In the genomic region with DNA sequence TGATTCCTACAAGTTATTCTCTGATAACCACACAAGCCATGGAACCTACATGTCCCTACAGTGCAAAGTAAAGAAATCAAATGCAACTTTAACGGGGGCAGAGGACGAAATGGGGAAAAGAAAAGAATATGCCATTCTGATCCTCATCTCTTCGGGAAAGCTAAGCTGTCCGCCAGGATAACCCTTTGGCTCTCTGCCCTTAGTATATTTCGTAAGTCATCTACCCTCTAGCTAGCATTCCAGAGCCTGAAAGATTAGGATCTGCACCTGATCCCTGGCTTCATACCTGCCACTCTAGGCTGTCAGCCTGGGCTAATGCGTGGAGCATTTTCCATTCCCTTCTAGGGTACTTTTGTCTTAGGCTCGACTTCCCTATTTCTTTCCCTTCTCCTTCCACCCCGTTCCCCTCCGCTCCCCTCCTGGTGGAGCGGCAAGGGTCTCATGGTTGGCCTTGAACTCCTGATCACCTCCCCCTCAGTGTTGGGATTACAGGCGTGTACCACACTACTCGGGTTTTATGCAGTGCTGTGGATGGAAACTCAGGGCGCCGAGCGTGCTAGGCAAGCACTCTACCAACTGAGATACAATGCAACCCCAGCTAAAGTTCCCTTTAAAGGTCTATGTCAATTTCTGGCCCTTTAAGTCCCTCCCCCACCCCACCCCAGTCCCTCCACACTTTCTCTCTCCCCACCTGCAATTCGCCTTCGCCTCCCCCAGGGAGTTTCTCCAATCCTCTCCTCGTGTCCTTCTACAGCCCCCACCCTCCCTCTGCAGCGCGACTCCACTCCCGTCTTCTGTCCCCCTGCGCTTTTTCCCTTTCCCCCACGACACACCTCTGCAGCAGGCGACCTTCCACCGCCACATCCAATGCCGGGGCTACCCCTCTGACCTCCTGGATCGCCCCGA, we compare ENCODE assay signal across 7 mouse cellular contexts. TPM values are rescaled to one million over a fixed set of nuclear protein-coding genes. Genes with fewer than 3 reads are reported as not detected.
DNase-seq lines count a peak whose midpoint lies in the region; ATAC-seq and TF ChIP-seq lines count a peak whose summit lies in the region.

No protein-coding gene starts in this region.

- peaks cover 35% of the 10 kb centered on the region for H3K36me3 ChIP-seq in megakaryocyte, embryonic 14.5 days (replicated peaks; ENCODE audit: low read length)
- H3K36me3 ChIP-seq in heart, embryonic 16.5 days (ENCODE audit: control insufficient read depth, insufficient read depth), result no peaks in the 10 kb centered on the region
- H3K36me3 ChIP-seq in limb, embryonic 14.5 days (ENCODE audit: control insufficient read depth, insufficient read depth, low read length), result no peaks in the 10 kb centered on the region
- no peaks in the 10 kb centered on the region for H3K36me3 ChIP-seq in neural tube, embryonic 11.5 days (ENCODE audit: control insufficient read depth, insufficient read depth, low read length)

- H3K4me3 ChIP-seq in megakaryocyte, embryonic 14.5 days (replicated peaks), result peak overlapping the region; percentile 98
- H3K4me3 ChIP-seq in heart, embryonic 16.5 days (ENCODE audit: low read length), result peak overlapping the region; percentile 87
- peak overlapping the region; percentile 71 for H3K4me3 ChIP-seq in limb, embryonic 14.5 days (replicated peaks; ENCODE audit: low read length)
- peak overlapping the region; percentile 71 for H3K4me3 ChIP-seq in neural tube, embryonic 11.5 days (ENCODE audit: low read depth, low read length)

- H3K9me3 ChIP-seq in megakaryocyte, embryonic 14.5 days, result no peaks in the 10 kb centered on the region
- H3K9me3 ChIP-seq in heart, embryonic 16.5 days (replicated peaks; ENCODE audit: control insufficient read depth, low read length), result no peaks in the 10 kb centered on the region
- no peaks in the 10 kb centered on the region for H3K9me3 ChIP-seq in limb, embryonic 14.5 days (ENCODE audit: control insufficient read depth, low read length)
- H3K9me3 ChIP-seq in neural tube, embryonic 11.5 days (ENCODE audit: control insufficient read depth, low read length), result no peaks in the 10 kb centered on the region

- H3K27ac ChIP-seq in heart, embryonic 16.5 days (ENCODE audit: low read length), result peak overlapping the region; percentile 84
- H3K27ac ChIP-seq in limb, embryonic 14.5 days (replicated peaks; ENCODE audit: low read depth, low read length), result no peak overlapping the region
- H3K27ac ChIP-seq in neural tube, embryonic 11.5 days (ENCODE audit: low read depth, low read length), result peak overlapping the region; percentile 49; the same call in 1 of the 2 replicates

- DNase-seq in brain, embryonic 14.5 days (ENCODE audit: low read depth), result peak; percentile 30
- no peak for DNase-seq in limb, embryonic 14.5 days (ENCODE audit: low spot score)
- peak; percentile 18 for DNase-seq in neural tube, embryonic 11.5 days (ENCODE audit: low spot score)
- DNase-seq in ovary, adult 18-20 months (ENCODE audit: low spot score), result no peak

- ATAC-seq in megakaryocyte, adult 5-6 weeks (ENCODE audit: poor library complexity, severe bottlenecking), result no peak
- peak; percentile 2; the same call in 1 of the 2 replicates for ATAC-seq in heart, embryonic 16.5 days (replicated peaks; ENCODE audit: extremely low read depth, insufficient read depth, low FRiP score)
- no peak for ATAC-seq in limb, embryonic 14.5 days (ENCODE audit: low FRiP score, low read depth)
- peak; percentile 38; the same call in 1 of the 2 replicates for ATAC-seq in neural tube, embryonic 11.5 days (ENCODE audit: insufficient read depth, low FRiP score, low TSS enrichment)

- TF ChIP-seq POLR2A in brain, embryonic 14.5 days (IDR thresholded peaks at IDR 0.05; ENCODE audit: borderline replicate concordance, extremely low read depth, insufficient read depth, insufficient read length, poor library complexity, severe bottlenecking), result no peak
- TF ChIP-seq POLR2A in limb, embryonic 14.5 days (IDR thresholded peaks at IDR 0.05; ENCODE audit: borderline replicate concordance, extremely low read depth, insufficient read depth, insufficient read length), result no peak

- H3K4me2 ChIP-seq in heart, embryonic 16.5 days (ENCODE audit: low read depth, low read length), result peak overlapping the region; percentile 96
- peak overlapping the region; percentile 96 for H3K4me2 ChIP-seq in limb, embryonic 14.5 days (replicated peaks; ENCODE audit: low read depth, low read length, severe bottlenecking)
- H3K4me2 ChIP-seq in neural tube, embryonic 11.5 days (ENCODE audit: low read depth), result peak overlapping the region; percentile 86

- TF ChIP-seq CTCF in brain, embryonic 14.5 days (IDR thresholded peaks at IDR 0.05; ENCODE audit: borderline replicate concordance, extremely low read depth, insufficient read depth, insufficient read length), result no peak

- H3K9ac ChIP-seq in heart, embryonic 16.5 days (ENCODE audit: low read length), result peak overlapping the region; percentile 81
- peak overlapping the region; percentile 63 for H3K9ac ChIP-seq in limb, embryonic 14.5 days (ENCODE audit: low read depth, low read length, severe bottlenecking)
- peak overlapping the region; percentile 66 for H3K9ac ChIP-seq in neural tube, embryonic 11.5 days (ENCODE audit: low read length)

- H3K4me1 ChIP-seq in megakaryocyte, embryonic 14.5 days, result peaks cover 80% of the 10 kb centered on the region
- peaks cover 15% of the 10 kb centered on the region for H3K4me1 ChIP-seq in heart, embryonic 16.5 days (ENCODE audit: control insufficient read depth, insufficient read depth, low read length)
- H3K4me1 ChIP-seq in limb, embryonic 14.5 days (ENCODE audit: control insufficient read depth, insufficient read depth, low read length), result peaks cover 10% of the 10 kb centered on the region
- peaks cover 13% of the 10 kb centered on the region for H3K4me1 ChIP-seq in neural tube, embryonic 11.5 days (ENCODE audit: control insufficient read depth, insufficient read depth, low read length)

- WGBS in heart, embryonic 16.5 days, result 7% methylated on average over 25 of the region's 28 CpGs
- whole genome bisulfite sequencing in limb, embryonic 14.5 days, result 14% methylated on average over 28 of the region's 28 CpGs
- 20% methylated on average over 28 of the region's 28 CpGs for WGBS in neural tube, embryonic 11.5 days

- no peaks in the 10 kb centered on the region for H3K27me3 ChIP-seq in megakaryocyte, embryonic 14.5 days (replicated peaks)
- no peaks in the 10 kb centered on the region for H3K27me3 ChIP-seq in heart, embryonic 16.5 days (ENCODE audit: control insufficient read depth, insufficient read depth, low read length)
- H3K27me3 ChIP-seq in limb, embryonic 14.5 days (ENCODE audit: control insufficient read depth, insufficient read depth, low read length), result no peaks in the 10 kb centered on the region
- H3K27me3 ChIP-seq in neural tube, embryonic 11.5 days (ENCODE audit: control insufficient read depth, insufficient read depth, low read length), result no peaks in the 10 kb centered on the region

RNA-seq across cellular contexts. Expression of a gene that starts 0.9 kb away (rescaled TPM):
- 58.4 and 131 TPM in 2 replicates for polyA plus RNA-seq in megakaryocyte, embryonic 14.5 days (2012; ENCODE audit: insufficient read depth, low replicate concordance)
- total RNA-seq in megakaryocyte, adult 5-6 weeks (2015), result 19.3 and 19.9 TPM in 2 replicates
- 16.6 and 18.3 TPM in 2 replicates for total RNA-seq in megakaryocyte, adult 5-6 weeks (2017)
- polyA plus RNA-seq in brain, embryonic 14.5 days (2012; rRNA removed), result 17.8 and 23.8 TPM in 2 replicates
- 19.4 and 21.0 TPM in 2 replicates for polyA plus RNA-seq in heart, embryonic 16.5 days (2015; fragmentation: Nextera tagmentation; extraction: Ambion mirVana)
- 16.3 and 22.6 TPM in 2 replicates for polyA plus RNA-seq in limb, embryonic 14.5 days (2012; rRNA removed)
- polyA plus RNA-seq in limb, embryonic 14.5 days (2014; fragmentation: Nextera tagmentation; extraction: Ambion mirVana), result 10.6 and 13.4 TPM in 2 replicates
- polyA plus RNA-seq in neural tube, embryonic 11.5 days (2014; fragmentation: Nextera tagmentation; extraction: Ambion mirVana), result 13.6 and 14.6 TPM in 2 replicates

RNA-seq across cellular contexts. Expression of a gene that starts 38.1 kb away (rescaled TPM):
- 0.95 TPM in 1 of 2 replicates, not detected in the other for polyA plus RNA-seq in megakaryocyte, embryonic 14.5 days (2012; ENCODE audit: insufficient read depth, low replicate concordance)
- not detected in 2 replicates for total RNA-seq in megakaryocyte, adult 5-6 weeks (2015)
- total RNA-seq in megakaryocyte, adult 5-6 weeks (2017), result not detected in 2 replicates
- polyA plus RNA-seq in brain, embryonic 14.5 days (2012; rRNA removed), result 0.06 TPM in 1 of 2 replicates, not detected in the other
- 0.20 and 0.21 TPM in 2 replicates for polyA plus RNA-seq in heart, embryonic 16.5 days (2015; fragmentation: Nextera tagmentation; extraction: Ambion mirVana)
- polyA plus RNA-seq in limb, embryonic 14.5 days (2012; rRNA removed), result 0.30 and 0.60 TPM in 2 replicates
- 0.15 and 0.29 TPM in 2 replicates for polyA plus RNA-seq in limb, embryonic 14.5 days (2014; fragmentation: Nextera tagmentation; extraction: Ambion mirVana)
- 0.12 and 0.24 TPM in 2 replicates for polyA plus RNA-seq in neural tube, embryonic 11.5 days (2014; fragmentation: Nextera tagmentation; extraction: Ambion mirVana)

RNA-seq across cellular contexts. Expression of a gene that starts 42.5 kb away (rescaled TPM):
- polyA plus RNA-seq in megakaryocyte, embryonic 14.5 days (2012; ENCODE audit: insufficient read depth, low replicate concordance), result 62.2 and 72.5 TPM in 2 replicates
- total RNA-seq in megakaryocyte, adult 5-6 weeks (2015), result 59.9 and 97.5 TPM in 2 replicates
- 27.8 and 35.6 TPM in 2 replicates for total RNA-seq in megakaryocyte, adult 5-6 weeks (2017)
- 31.0 and 37.8 TPM in 2 replicates for polyA plus RNA-seq in brain, embryonic 14.5 days (2012; rRNA removed)
- 6.2 and 6.3 TPM in 2 replicates for polyA plus RNA-seq in heart, embryonic 16.5 days (2015; fragmentation: Nextera tagmentation; extraction: Ambion mirVana)
- polyA plus RNA-seq in limb, embryonic 14.5 days (2012; rRNA removed), result 37.1 and 41.7 TPM in 2 replicates
- polyA plus RNA-seq in limb, embryonic 14.5 days (2014; fragmentation: Nextera tagmentation; extraction: Ambion mirVana), result 5.2 and 6.7 TPM in 2 replicates
- 5.6 and 6.0 TPM in 2 replicates for polyA plus RNA-seq in neural tube, embryonic 11.5 days (2014; fragmentation: Nextera tagmentation; extraction: Ambion mirVana)

RNA-seq across cellular contexts. Expression of a gene that starts 54.7 kb away (rescaled TPM):
- 5.6 and 30.5 TPM in 2 replicates for polyA plus RNA-seq in megakaryocyte, embryonic 14.5 days (2012; ENCODE audit: insufficient read depth, low replicate concordance)
- total RNA-seq in megakaryocyte, adult 5-6 weeks (2015), result 8.1 and 10.2 TPM in 2 replicates
- 5.7 and 18.8 TPM in 2 replicates for total RNA-seq in megakaryocyte, adult 5-6 weeks (2017)
- polyA plus RNA-seq in brain, embryonic 14.5 days (2012; rRNA removed), result 14.8 and 14.9 TPM in 2 replicates
- 9.1 and 12.5 TPM in 2 replicates for polyA plus RNA-seq in heart, embryonic 16.5 days (2015; fragmentation: Nextera tagmentation; extraction: Ambion mirVana)
- polyA plus RNA-seq in limb, embryonic 14.5 days (2012; rRNA removed), result 16.7 and 16.8 TPM in 2 replicates
- polyA plus RNA-seq in limb, embryonic 14.5 days (2014; fragmentation: Nextera tagmentation; extraction: Ambion mirVana), result 7.4 and 10.4 TPM in 2 replicates
- polyA plus RNA-seq in neural tube, embryonic 11.5 days (2014; fragmentation: Nextera tagmentation; extraction: Ambion mirVana), result 6.7 and 8.2 TPM in 2 replicates

RNA-seq across cellular contexts. Expression of a gene that starts 54.7 kb away (rescaled TPM):
- polyA plus RNA-seq in megakaryocyte, embryonic 14.5 days (2012; ENCODE audit: insufficient read depth, low replicate concordance), result 138 and 187 TPM in 2 replicates
- total RNA-seq in megakaryocyte, adult 5-6 weeks (2015), result 76.5 and 93.0 TPM in 2 replicates
- total RNA-seq in megakaryocyte, adult 5-6 weeks (2017), result 57.1 and 66.7 TPM in 2 replicates
- polyA plus RNA-seq in brain, embryonic 14.5 days (2012; rRNA removed), result 16.9 and 18.8 TPM in 2 replicates
- 24.8 and 31.1 TPM in 2 replicates for polyA plus RNA-seq in heart, embryonic 16.5 days (2015; fragmentation: Nextera tagmentation; extraction: Ambion mirVana)
- polyA plus RNA-seq in limb, embryonic 14.5 days (2012; rRNA removed), result 25.0 and 33.5 TPM in 2 replicates
- 36.7 and 37.1 TPM in 2 replicates for polyA plus RNA-seq in limb, embryonic 14.5 days (2014; fragmentation: Nextera tagmentation; extraction: Ambion mirVana)
- polyA plus RNA-seq in neural tube, embryonic 11.5 days (2014; fragmentation: Nextera tagmentation; extraction: Ambion mirVana), result 31.6 and 39.0 TPM in 2 replicates

Comparison
In these comparisons a context has a peak if more than half of its experiments do, and no peak if none do; other contexts are left out.
1. ATAC-seq: peak in heart, embryonic 16.5 days (single experiment) and neural tube, embryonic 11.5 days (single experiment); none in megakaryocyte, adult 5-6 weeks (single experiment) and limb, embryonic 14.5 days (single experiment).
2. DNase-seq: peak in brain, embryonic 14.5 days (single experiment) and neural tube, embryonic 11.5 days (single experiment); none in limb, embryonic 14.5 days (single experiment) and ovary, adult 18-20 months (single experiment).
3. Peak in every context shown above with its lines, with median percentiles within 50 percentile points of each other: H3K4me3 ChIP-seq, H3K4me2 ChIP-seq and H3K9ac ChIP-seq.